Mouse (Mus musculus) frontal cortex, postnatal 36 days (tissue): ENCODE results near the gene Ccdc130.

Source experiments
- DNase-seq, 2 experiments: peaks; one replicate each; pipeline ENCODE4 v3.0.0; 2022; ENCODE audit warnings: low spot score in 2 of 2

Ccdc130 gene

GRCm38 (mm10) chr8:84237542-84238229 lies 32.5 kb downstream of the Ccdc130 start:
- DNase-seq: no peak

GRCm38 (mm10) chr8:84236998-84237473 lies 33.1 kb downstream of the Ccdc130 start, which contains the start of gene Zswim4:
Zswim4 (minus strand) TSS chr8:84237055.
- DNase-seq: peak; percentile 99

- DNase-seq: no peak
Measured at GRCm38 (mm10) chr8:84236410-84236997, 33.7 kb downstream of the Ccdc130 start.

GRCm38 (mm10) chr8:84235746-84236409 lies 34.3 kb downstream of the Ccdc130 start:
- DNase-seq: no peak

- no peak for DNase-seq
Measured at GRCm38 (mm10) chr8:84233055-84233454, 37.1 kb downstream of the Ccdc130 start.

- no peak for DNase-seq
Measured at GRCm38 (mm10) chr8:84230735-84231134, 39.4 kb downstream of the Ccdc130 start.

- no peak for DNase-seq
Measured at GRCm38 (mm10) chr8:84223322-84224029, 46.7 kb downstream of the Ccdc130 start.

- DNase-seq: no peak
Measured at GRCm38 (mm10) chr8:84222566-84223165, 47.5 kb downstream of the Ccdc130 start.

GRCm38 (mm10) chr8:84220105-84220504 lies 50.1 kb downstream of the Ccdc130 start:
- DNase-seq: no peak

GRCm38 (mm10) chr8:84218143-84218542 lies 52.0 kb downstream of the Ccdc130 start:
- no peak for DNase-seq

- no peak for DNase-seq
Measured at GRCm38 (mm10) chr8:84217206-84217605, 53.0 kb downstream of the Ccdc130 start.

GRCm38 (mm10) chr8:84213277-84213676 lies 56.9 kb downstream of the Ccdc130 start:
- no peak for DNase-seq

- no peak for DNase-seq
Measured at GRCm38 (mm10) chr8:84211881-84212563, 58.2 kb downstream of the Ccdc130 start.

- DNase-seq: no peak
Measured at GRCm38 (mm10) chr8:84211202-84211601, 59.0 kb downstream of the Ccdc130 start.

- DNase-seq: peak; percentile 84 to 90
Measured at GRCm38 (mm10) chr8:84210167-84210791, 59.9 kb downstream of the Ccdc130 start.

- DNase-seq: no peak
Measured at GRCm38 (mm10) chr8:84208381-84209380, 61.5 kb downstream of the Ccdc130 start.

- no peak for DNase-seq
Measured at GRCm38 (mm10) chr8:84207811-84208210, 62.4 kb downstream of the Ccdc130 start.
